Mouse (Mus musculus) limb, embryonic 14.5 days (tissue): ENCODE measurements at regions not wholly inside any gene's neighbourhood (a gene's known extent, or its start where the extent isn't known, plus 50 kb on each side); places are given as distances from the start of the nearest gene placed in this dataset.

Experiments
- ATAC-seq: fragments of 200-750 bp; cut with Nextera tagmentation; 2 replicates; pipeline ENCODE4 v1.8.0; 2017; ENCODE audit warnings: low read depth, moderate number of reproducible peaks, moderate TSS enrichment; ENCODE audit not compliant: low FRiP score
- DNase-seq: peaks from one replicate; pipeline ENCODE4 v3.0.0-alpha.2; 2015; ENCODE audit warnings: low spot score
- H3K27ac ChIP-seq: fragments of 300-500 bp; sonication (generic); replicated peaks from 2 replicates; pipeline ENCODE4 v1.5.1; 2014; ENCODE audit warnings: low read depth, mild to moderate bottlenecking, low read length, moderate library complexity, mixed read lengths
- H3K27me3 ChIP-seq: fragments of 300-500 bp; sonication (generic); 2 replicates; pipeline ENCODE4 v1.6.1; 2014; ENCODE audit warnings: low read length, mixed read lengths; ENCODE audit not compliant: control insufficient read depth, insufficient read depth
- H3K36me3 ChIP-seq: fragments of 300-500 bp; sonication (generic); 2 replicates; pipeline ENCODE4 v1.6.1; 2014; ENCODE audit warnings: mild to moderate bottlenecking, low read length, moderate library complexity, mixed read lengths; ENCODE audit not compliant: control insufficient read depth, insufficient read depth
- H3K4me1 ChIP-seq: fragments of 300-500 bp; sonication (generic); 2 replicates; pipeline ENCODE4 v1.6.1; 2014; ENCODE audit warnings: antibody characterized with exemption, low read length, mixed read lengths; ENCODE audit not compliant: control insufficient read depth, insufficient read depth
- H3K4me2 ChIP-seq: fragments of 300-500 bp; sonication (generic); replicated peaks from 2 replicates; pipeline ENCODE4 v1.6.1; 2014; ENCODE audit warnings: low read depth, mild to moderate bottlenecking, low read length, moderate library complexity; ENCODE audit not compliant: severe bottlenecking
- H3K4me3 ChIP-seq: fragments of 300-500 bp; sonication (generic); replicated peaks from 2 replicates; pipeline ENCODE4 v1.5.1; 2014; ENCODE audit warnings: low read length
- H3K9ac ChIP-seq: fragments of 300-500 bp; sonication (generic); 2 replicates; pipeline ENCODE4 v1.6.1; 2014; ENCODE audit warnings: mild to moderate bottlenecking, low read depth, low read length, moderate library complexity; ENCODE audit not compliant: severe bottlenecking
- H3K9me3 ChIP-seq: fragments of 300-500 bp; sonication (generic); 2 replicates; pipeline ENCODE4 v1.6.1; 2016; ENCODE audit warnings: low read length; ENCODE audit not compliant: control insufficient read depth
- POLR2A ChIP-seq: fragments of 200-500 bp; IDR thresholded peaks from 2 replicates; pipeline ENCODE4 v1.8.0; 2012; ENCODE audit warnings: inconsistent platforms, mild to moderate bottlenecking, moderate library complexity, borderline replicate concordance; ENCODE audit not compliant: insufficient read depth, insufficient read length; ENCODE audit errors: extremely low read depth
- WGBS: fragments of 180-500 bp; shearing (Covaris S2); extraction: QIAGEN DNeasy Blood & Tissue Kit; methylation state at CpG from one replicate; pipeline ENCODE4 v1.1.7; 2014; 5-methylcytosine and 5-hydroxymethylcytosine counted together

DNA sequence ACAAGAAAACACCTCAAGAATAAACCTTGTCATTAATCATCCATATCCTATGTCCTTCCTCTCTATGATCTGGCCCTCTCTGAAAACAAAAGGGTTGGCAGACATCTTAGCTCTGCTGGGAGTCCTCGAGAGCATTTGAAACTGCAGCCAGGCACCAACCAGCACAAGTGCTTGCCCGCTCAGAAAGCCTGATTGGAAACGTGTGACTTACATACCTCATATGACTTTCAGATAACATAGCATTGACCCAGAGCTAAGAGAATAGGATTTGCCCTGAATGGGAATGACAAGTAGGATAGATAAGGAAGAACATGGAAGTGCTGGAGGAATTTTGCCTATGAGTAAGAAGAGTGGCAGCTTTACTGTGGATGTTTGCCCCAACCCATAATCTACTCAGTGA is 447.1 kb upstream of the Dab2 start:
- 74% methylated on average over 3 of the region's 3 CpGs for WGBS
- Histone ChIP-seq H3K27me3 (no peaks in the 10 kb centered on the region), H3K4me1 (no peaks in the 10 kb centered on the region), H3K4me3 (no peak overlapping the region), H3K9me3 (no peaks in the 10 kb centered on the region), H3K36me3 (no peaks in the 10 kb centered on the region), H3K9ac (no peak overlapping the region), H3K27ac (no peak overlapping the region), H3K4me2 (no peak overlapping the region)
- ATAC-seq = no peak
- DNase-seq = no peak
- TF ChIP-seq POLR2A = no peak

DNA sequence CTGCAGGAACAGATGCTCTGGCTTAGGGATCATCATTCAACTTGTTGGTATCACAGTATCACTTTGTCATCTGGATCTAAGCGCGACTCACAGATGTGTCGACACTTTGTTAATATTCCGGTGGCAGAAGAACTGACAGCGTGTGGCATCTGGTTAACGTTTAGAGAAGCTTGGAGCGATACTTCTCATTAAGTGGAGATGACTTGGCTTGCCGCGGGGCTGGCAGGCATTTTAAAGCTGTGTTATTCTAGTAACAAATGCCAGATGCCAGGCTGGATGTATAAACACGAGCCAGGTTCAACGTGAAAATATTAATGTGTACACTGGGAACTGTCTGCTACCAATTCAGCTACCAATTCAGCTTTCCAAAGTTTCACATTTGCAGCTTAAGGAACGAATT is 430.3 kb upstream of the Dab2 start:
- no peaks in the 10 kb centered on the region for H3K36me3 ChIP-seq
- H3K27ac ChIP-seq = no peak overlapping the region
- DNase-seq = peak; percentile 53
- TF ChIP-seq POLR2A = no peak
- H3K4me3 ChIP-seq = no peak overlapping the region
- 22% methylated on average over 12 of the region's 12 CpGs for WGBS
- peaks cover 13% of the 10 kb centered on the region for H3K4me1 ChIP-seq
- ATAC-seq = no peak
- no peaks in the 10 kb centered on the region for H3K9me3 ChIP-seq
- H3K4me2 ChIP-seq = peak overlapping the region; percentile 21
- H3K9ac ChIP-seq = no peak overlapping the region
- H3K27me3 ChIP-seq = no peaks in the 10 kb centered on the region

DNA sequence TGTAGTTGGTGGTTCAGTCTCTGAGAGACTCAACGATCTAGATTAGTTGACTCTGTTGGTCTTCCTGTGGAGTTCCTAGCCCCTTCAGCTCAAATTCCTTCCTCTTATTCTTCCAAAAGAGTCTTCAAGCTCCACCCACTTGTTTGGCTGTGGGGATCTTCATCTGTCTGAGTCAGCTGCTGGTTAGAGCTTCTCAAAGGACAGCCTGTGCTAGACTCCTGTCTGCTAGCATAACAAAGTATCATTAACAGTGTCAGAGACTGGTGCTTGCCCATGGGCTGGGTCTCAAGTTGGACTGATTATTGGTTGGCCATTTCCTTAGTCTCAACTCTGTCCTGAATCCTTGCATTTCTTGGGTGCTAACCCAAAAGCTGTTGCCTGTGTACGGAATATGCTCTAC is 429.7 kb upstream of the Dab2 start:
- Histone ChIP-seq H3K36me3 (no peaks in the 10 kb centered on the region), H3K27me3 (no peaks in the 10 kb centered on the region), H3K9me3 (no peaks in the 10 kb centered on the region), H3K4me3 (no peak overlapping the region), H3K27ac (no peak overlapping the region), H3K4me2 (no peak overlapping the region), H3K9ac (no peak overlapping the region), H3K4me1 (peaks cover 13% of the 10 kb centered on the region)
- no peak for TF ChIP-seq POLR2A
- no peak for DNase-seq
- WGBS = 59% methylated on average over 2 of the region's 2 CpGs
- no peak for ATAC-seq

DNA sequence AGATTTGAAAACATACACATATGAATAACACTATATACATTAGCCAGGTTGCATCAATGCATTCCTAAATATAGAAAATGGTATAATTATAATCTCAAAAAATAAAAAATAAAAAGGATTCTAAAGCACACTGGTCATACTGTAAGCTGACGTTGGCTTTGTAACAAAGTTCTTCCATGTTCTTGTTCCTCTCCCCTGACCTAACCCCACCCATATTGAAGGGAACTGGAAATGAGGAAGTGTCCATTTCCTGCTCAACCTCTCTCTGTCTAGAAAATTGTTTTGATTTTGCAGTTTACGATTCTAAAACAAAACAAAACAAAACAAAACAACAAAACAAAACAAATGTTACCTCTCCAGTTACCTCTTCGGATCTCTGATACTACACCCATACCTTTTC is 427.5 kb upstream of the Dab2 start:
- H3K4me2 ChIP-seq = no peak overlapping the region
- no peak overlapping the region for H3K4me3 ChIP-seq
- WGBS = 85% methylated on average over 3 of the region's 3 CpGs
- no peaks in the 10 kb centered on the region for H3K27me3 ChIP-seq
- no peak overlapping the region for H3K9ac ChIP-seq
- H3K27ac ChIP-seq = no peak overlapping the region
- no peaks in the 10 kb centered on the region for H3K36me3 ChIP-seq
- peaks cover 13% of the 10 kb centered on the region for H3K4me1 ChIP-seq
- no peak for TF ChIP-seq POLR2A
- DNase-seq (no peak), ATAC-seq (no peak)
- H3K9me3 ChIP-seq = no peaks in the 10 kb centered on the region

DNA sequence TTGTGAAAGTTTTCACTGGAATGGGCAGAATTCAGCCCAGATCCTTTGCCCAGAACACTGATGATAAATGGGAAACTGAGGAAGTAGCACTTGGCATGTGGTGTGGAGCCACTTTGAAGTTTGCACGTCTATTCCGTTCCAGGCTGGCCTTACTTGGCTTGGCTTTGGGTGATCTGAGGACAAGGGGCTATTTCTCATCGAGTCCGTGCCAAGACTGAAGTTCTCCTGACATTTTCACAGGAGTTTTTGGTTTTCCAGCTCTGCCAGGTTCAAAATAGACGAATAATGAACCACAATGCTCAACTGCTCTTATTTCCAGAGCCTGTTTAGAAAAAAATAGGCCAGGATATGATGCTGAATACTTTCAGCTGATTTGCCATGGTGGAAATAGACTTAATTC is 421.8 kb upstream of the Dab2 start:
- DNase-seq (no peak), ATAC-seq (no peak)
- Histone ChIP-seq H3K4me3 (no peak overlapping the region), H3K4me2 (no peak overlapping the region), H3K27ac (no peak overlapping the region), H3K9ac (no peak overlapping the region), H3K9me3 (no peaks in the 10 kb centered on the region), H3K4me1 (no peaks in the 10 kb centered on the region), H3K36me3 (no peaks in the 10 kb centered on the region), H3K27me3 (no peaks in the 10 kb centered on the region)
- TF ChIP-seq POLR2A = no peak
- WGBS = 82% methylated on average over 5 of the region's 5 CpGs

DNA sequence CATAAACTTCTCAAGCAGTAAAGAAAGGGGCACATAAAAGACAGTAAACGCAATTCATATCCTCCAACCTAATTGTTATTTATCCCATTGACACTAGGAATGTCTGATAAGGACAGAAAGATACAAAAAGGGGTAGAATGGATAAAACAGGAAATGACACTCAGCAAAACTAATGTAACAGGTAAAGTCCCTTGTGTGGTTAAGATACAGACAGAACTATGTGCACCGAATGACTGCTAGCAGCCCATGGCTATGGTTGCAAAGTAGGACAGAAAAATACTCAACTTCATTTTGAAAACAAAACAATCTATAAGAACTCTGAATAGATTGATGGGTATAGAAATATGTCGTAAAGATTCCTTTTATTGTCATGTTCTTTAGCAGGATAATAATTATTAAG is 408.4 kb upstream of the Dab2 start:
- WGBS = 86% methylated on average over 3 of the region's 3 CpGs
- Histone ChIP-seq H3K4me1 (no peaks in the 10 kb centered on the region), H3K9me3 (no peaks in the 10 kb centered on the region), H3K4me2 (no peak overlapping the region), H3K36me3 (no peaks in the 10 kb centered on the region), H3K27me3 (no peaks in the 10 kb centered on the region), H3K27ac (no peak overlapping the region), H3K9ac (no peak overlapping the region), H3K4me3 (no peak overlapping the region)
- ATAC-seq (no peak), DNase-seq (no peak)
- no peak for TF ChIP-seq POLR2A
